Mouse (Mus musculus): Measurements from ENCODE around the gene Rsu1. TPM values are rescaled to one million over a fixed set of nuclear protein-coding genes. Genes with fewer than 3 reads are reported as not detected.

The Rsu1 gene
- polyA plus RNA-seq, 1 experiment from 2014 or later = 125 TPM

GRCm38 (mm10) chr2:13088266-13088665 is 182.9 kb downstream of the Rsu1 start:
- H3K4me2 ChIP-seq (replicated peaks) = no peak overlapping the region

DNA sequence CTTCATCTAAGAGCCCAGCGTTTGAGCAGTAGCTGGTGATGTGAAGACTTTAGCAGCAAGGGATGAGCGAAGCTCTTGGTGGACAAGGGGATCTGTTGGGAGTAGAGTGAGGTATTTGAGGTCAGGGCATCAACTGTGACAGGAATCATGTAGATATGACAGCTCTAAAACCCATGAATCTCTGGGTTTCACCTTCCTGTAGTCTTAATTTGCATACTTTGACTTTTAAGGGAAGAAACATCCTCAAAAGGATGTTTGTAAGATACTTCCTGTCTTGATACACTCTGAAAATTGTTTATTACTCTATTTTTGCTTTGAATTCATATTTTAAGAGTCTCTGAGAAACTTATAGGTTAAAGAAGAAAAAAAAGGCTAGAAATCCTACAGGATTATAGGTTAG is 183.4 kb downstream of the Rsu1 start:
- Histone ChIP-seq H3K27me3 (replicated peaks) (no peaks in the 10 kb centered on the region), H3K4me3 (replicated peaks) (no peak overlapping the region), H3K9me3 (no peaks in the 10 kb centered on the region), H3K9ac (no peak overlapping the region), H3K4me1 (replicated peaks) (no peaks in the 10 kb centered on the region), H3K36me3 (no peaks in the 10 kb centered on the region), H3K27ac (no peak overlapping the region), H3K4me2 (replicated peaks) (no peak overlapping the region)
- WGBS = 89% methylated on average over 2 of the region's 2 CpGs
- ATAC-seq = no peak

More at GRCm38 (mm10) chr2:13088266-13088665, 182.9 kb downstream of the Rsu1 start:
- Histone ChIP-seq H3K9me3 (no peaks in the 10 kb centered on the region), H3K36me3 (no peaks in the 10 kb centered on the region), H3K4me3 (replicated peaks) (no peak overlapping the region), H3K27me3 (replicated peaks) (no peaks in the 10 kb centered on the region), H3K4me1 (replicated peaks) (no peaks in the 10 kb centered on the region), H3K27ac (no peak overlapping the region), H3K9ac (no peak overlapping the region)
- ATAC-seq = no peak
- 69% methylated on average over 4 of the region's 4 CpGs for WGBS

GRCm38 (mm10) chr2:13084223-13084622 is 187.0 kb downstream of the Rsu1 start:
- no peaks in the 10 kb centered on the region for H3K36me3 ChIP-seq
- H3K4me1 ChIP-seq (replicated peaks) = no peaks in the 10 kb centered on the region
- WGBS = 79% methylated on average over 5 of the region's 5 CpGs
- H3K4me3 ChIP-seq (replicated peaks) = no peak overlapping the region
- H3K27me3 ChIP-seq (replicated peaks) = no peaks in the 10 kb centered on the region
- no peaks in the 10 kb centered on the region for H3K9me3 ChIP-seq
- no peak overlapping the region for H3K4me2 ChIP-seq (replicated peaks)
- ATAC-seq = no peak
- no peak overlapping the region for H3K27ac ChIP-seq
- no peak overlapping the region for H3K9ac ChIP-seq

GRCm38 (mm10) chr2:13080476-13080875 is 190.7 kb downstream of the Rsu1 start:
- no peak overlapping the region for H3K4me2 ChIP-seq (replicated peaks)
- 79% methylated on average over 2 of the region's 2 CpGs for WGBS
- no peaks in the 10 kb centered on the region for H3K27me3 ChIP-seq (replicated peaks)
- ATAC-seq = no peak
- no peaks in the 10 kb centered on the region for H3K36me3 ChIP-seq
- H3K9ac ChIP-seq = no peak overlapping the region
- H3K4me1 ChIP-seq (replicated peaks) = no peaks in the 10 kb centered on the region
- H3K4me3 ChIP-seq (replicated peaks) = no peak overlapping the region
- no peaks in the 10 kb centered on the region for H3K9me3 ChIP-seq
- no peak overlapping the region for H3K27ac ChIP-seq

DNA sequence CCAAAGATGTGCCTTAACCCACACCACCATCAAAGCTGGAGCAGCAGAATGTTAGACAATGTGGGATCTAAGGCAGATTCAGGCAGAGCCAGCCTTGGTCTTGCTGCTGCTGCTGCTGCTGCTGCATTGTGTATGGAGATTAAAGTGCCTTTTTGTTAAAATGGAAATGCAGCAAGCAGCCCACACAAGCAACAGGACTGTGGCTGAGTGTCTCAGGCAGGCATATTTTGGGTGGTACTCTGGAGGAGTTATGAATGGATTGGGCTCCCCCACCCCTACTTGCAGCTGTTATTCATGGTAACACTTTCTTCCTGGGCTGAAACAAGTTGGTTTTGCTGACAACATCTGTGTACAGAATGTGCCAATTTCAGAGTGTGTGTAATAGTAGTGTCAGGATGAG is 199.0 kb downstream of the Rsu1 start:
- no peak overlapping the region for H3K4me2 ChIP-seq (replicated peaks)
- H3K4me1 ChIP-seq (replicated peaks) = no peaks in the 10 kb centered on the region
- no peak for ATAC-seq
- no peaks in the 10 kb centered on the region for H3K9me3 ChIP-seq
- no peaks in the 10 kb centered on the region for H3K36me3 ChIP-seq
- no peak overlapping the region for H3K4me3 ChIP-seq (replicated peaks)
- no peak overlapping the region for H3K9ac ChIP-seq
- H3K27me3 ChIP-seq (replicated peaks) = no peaks in the 10 kb centered on the region
- no peak overlapping the region for H3K27ac ChIP-seq

- Histone ChIP-seq H3K4me1 (replicated peaks) (no peaks in the 10 kb centered on the region), H3K4me2 (replicated peaks) (no peak overlapping the region), H3K27me3 (replicated peaks) (no peaks in the 10 kb centered on the region), H3K9me3 (no peaks in the 10 kb centered on the region), H3K9ac (no peak overlapping the region), H3K36me3 (no peaks in the 10 kb centered on the region), H3K27ac (no peak overlapping the region), H3K4me3 (replicated peaks) (no peak overlapping the region)
- 87% methylated on average over 5 of the region's 5 CpGs for WGBS
- ATAC-seq = no peak
Observed at GRCm38 (mm10) chr2:13060426-13061170, 210.6 kb downstream of the Rsu1 start.

DNA sequence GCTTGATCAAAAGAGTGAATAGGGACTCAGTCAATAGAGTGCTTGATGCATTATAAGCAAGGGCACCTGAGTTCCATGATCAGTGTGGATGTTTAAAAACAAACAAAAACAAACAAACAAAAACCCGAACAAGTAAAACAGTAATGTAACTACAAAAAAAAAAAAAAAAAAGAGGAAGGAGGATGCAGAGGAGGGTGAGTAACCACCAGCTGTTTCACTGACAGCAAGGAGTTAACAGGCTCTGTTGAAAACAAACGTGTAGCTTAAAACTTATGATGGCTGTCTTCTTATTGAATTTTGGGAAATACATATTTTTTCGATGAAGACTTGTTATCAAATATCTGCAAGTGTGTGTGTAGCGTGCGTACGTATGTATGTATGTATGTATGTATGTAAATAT is 222.6 kb downstream of the Rsu1 start:
- no peaks in the 10 kb centered on the region for H3K27me3 ChIP-seq (replicated peaks)
- WGBS = 76% methylated on average over 6 of the region's 6 CpGs
- ATAC-seq = no peak
- no peak overlapping the region for H3K4me2 ChIP-seq (replicated peaks)
- no peaks in the 10 kb centered on the region for H3K4me1 ChIP-seq (replicated peaks)
- no peak overlapping the region for H3K27ac ChIP-seq
- H3K36me3 ChIP-seq = no peaks in the 10 kb centered on the region
- H3K9me3 ChIP-seq = no peaks in the 10 kb centered on the region
- no peak overlapping the region for H3K9ac ChIP-seq
- H3K4me3 ChIP-seq (replicated peaks) = no peak overlapping the region

DNA sequence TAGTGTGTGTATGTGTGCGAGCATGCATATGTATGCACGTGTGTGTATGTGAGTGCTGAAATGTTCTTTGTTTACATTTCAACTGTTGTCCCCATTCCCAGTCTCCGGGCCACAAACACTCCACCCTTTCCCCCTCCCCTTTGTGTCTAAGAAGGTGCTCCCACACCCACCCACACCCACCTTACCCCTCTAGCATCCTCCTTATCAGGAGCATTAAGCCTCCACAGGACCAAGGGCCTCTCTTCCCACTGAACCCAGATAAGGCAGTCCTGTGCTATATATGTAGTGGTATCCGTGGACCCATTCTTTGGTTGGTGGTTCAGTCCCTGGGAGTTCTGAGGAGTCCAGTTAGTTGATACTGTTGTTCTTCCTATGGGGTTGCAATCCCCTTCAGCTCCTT is 226.7 kb downstream of the Rsu1 start:
- 74% methylated on average over 4 of the region's 4 CpGs for WGBS
- no peak; the same call in 1 of the 2 replicates for ATAC-seq
- Histone ChIP-seq H3K4me2 (replicated peaks) (no peak overlapping the region), H3K4me3 (replicated peaks) (no peak overlapping the region), H3K4me1 (replicated peaks) (no peaks in the 10 kb centered on the region), H3K27ac (no peak overlapping the region), H3K36me3 (no peaks in the 10 kb centered on the region), H3K9ac (no peak overlapping the region), H3K9me3 (no peaks in the 10 kb centered on the region), H3K27me3 (replicated peaks) (no peaks in the 10 kb centered on the region)

- Histone ChIP-seq H3K9ac (no peak overlapping the region), H3K9me3 (no peaks in the 10 kb centered on the region), H3K36me3 (no peaks in the 10 kb centered on the region), H3K4me3 (replicated peaks) (no peak overlapping the region), H3K27ac (no peak overlapping the region), H3K27me3 (replicated peaks) (no peaks in the 10 kb centered on the region), H3K4me1 (replicated peaks) (no peaks in the 10 kb centered on the region), H3K4me2 (replicated peaks) (no peak overlapping the region)
- 88% methylated on average over 4 of the region's 4 CpGs for WGBS
- ATAC-seq = no peak
Observed at GRCm38 (mm10) chr2:13039785-13040184, 231.4 kb downstream of the Rsu1 start.

DNA sequence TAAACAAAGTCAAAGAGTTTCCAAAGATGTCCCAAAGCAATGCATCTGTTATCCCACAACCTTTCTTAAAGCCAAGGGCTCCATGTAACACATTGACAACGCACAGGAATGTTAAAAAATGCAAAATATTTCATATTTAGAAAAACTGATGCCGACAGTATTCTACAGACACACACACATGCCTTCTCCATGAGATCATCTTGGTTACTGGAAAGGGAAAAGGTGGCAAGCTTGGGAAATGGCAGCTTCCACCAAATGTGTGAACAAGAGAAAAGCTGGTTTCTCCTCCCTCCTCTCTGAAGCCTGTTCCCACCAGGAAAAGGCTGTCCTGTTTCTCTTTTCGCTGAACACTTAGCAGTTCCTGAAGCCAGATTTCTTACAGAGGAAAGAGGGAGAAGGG is 232.4 kb downstream of the Rsu1 start:
- no peak overlapping the region for H3K4me2 ChIP-seq (replicated peaks)
- 50% methylated on average over 3 of the region's 3 CpGs for WGBS
- no peak overlapping the region for H3K27ac ChIP-seq
- H3K27me3 ChIP-seq (replicated peaks) = no peaks in the 10 kb centered on the region
- H3K36me3 ChIP-seq = no peaks in the 10 kb centered on the region
- no peaks in the 10 kb centered on the region for H3K4me1 ChIP-seq (replicated peaks)
- H3K9me3 ChIP-seq = no peaks in the 10 kb centered on the region
- ATAC-seq = no peak
- no peak overlapping the region for H3K9ac ChIP-seq
- H3K4me3 ChIP-seq (replicated peaks) = no peak overlapping the region

Other genes with a start within 250 kb of the Rsu1 start
- 7.3 and 8.9 TPM in 2 replicates for gene Cubn, start 220.4 kb upstream of the Rsu1 start, polyA plus RNA-seq (2015; fragmentation: Nextera tagmentation; extraction: Ambion mirVana)